Mouse (Mus musculus) kidney, adult 2 months (tissue): ENCODE results near the gene Itpr3.

Source experiments
- CTCF ChIP-seq: fragments of 200-500 bp; conservative IDR thresholded peaks from 2 replicates; pipeline ENCODE4 v1.5.1; 2011; ENCODE audit warnings: low read depth, mild to moderate bottlenecking, control low read depth, low read length, moderate library complexity, mixed read lengths; ENCODE audit not compliant: insufficient read depth, insufficient read length
- POLR2A ChIP-seq: fragments of 200-500 bp; IDR thresholded peaks from one replicate; pipeline ENCODE4 v1.6.1; 2011; ENCODE audit warnings: low read depth, low read length, control low read depth

GRCm38 (mm10) chr17:27038335-27039050, 18.6 kb upstream of the Itpr3 start:
- no peak for TF ChIP-seq CTCF
- TF ChIP-seq POLR2A: no peak
